Mouse (Mus musculus): ENCODE measurements around the gene 4933414I15Rik. TPM values are rescaled to one million over a fixed set of nuclear protein-coding genes. Genes with fewer than 3 reads are reported as not detected.

The 4933414I15Rik gene
- polyA plus RNA-seq (2014; fragmentation: Nextera tagmentation; extraction: Ambion mirVana), result not detected in 2 replicates

DNA sequence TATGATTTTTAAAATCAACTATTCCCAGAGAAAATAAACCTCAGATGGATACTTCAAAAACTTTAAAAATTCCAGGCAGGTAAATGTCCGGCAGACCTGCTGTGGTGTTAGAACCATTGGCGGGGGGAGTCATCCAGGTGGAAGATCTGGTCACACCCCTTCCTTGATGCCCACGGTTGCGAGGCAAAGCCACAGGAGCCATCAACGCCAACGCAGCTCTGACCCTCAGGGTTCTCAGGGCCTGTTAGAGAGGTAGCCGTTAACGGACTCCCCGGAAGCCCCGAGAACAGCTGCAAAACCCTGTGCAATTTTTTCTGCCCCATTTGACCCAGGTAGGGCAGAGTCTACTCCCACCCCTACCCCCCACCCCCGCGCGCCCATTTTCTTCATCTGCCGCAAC, at the start of gene 4933414I15Rik:
TSS of gene 4933414I15Rik (minus strand) at position 260 of the 400 bp plus-strand sequence.
- WGBS, result 80% methylated on average over 14 of the region's 14 CpGs
- no peak within 1 kb of the TSS for H3K4me2 ChIP-seq (replicated peaks; ENCODE audit: low read depth, low read length)
- DNase-seq (ENCODE audit: low spot score) (no peak), ATAC-seq (ENCODE audit: low FRiP score) (no peak)
- no peaks in the 10 kb centered on the region for H3K36me3 ChIP-seq (ENCODE audit: control insufficient read depth, insufficient read depth, low read length)
- no peak within 1 kb of the TSS for H3K27ac ChIP-seq (ENCODE audit: low read depth, low read length)
- no peaks in the 10 kb centered on the region for H3K4me1 ChIP-seq (replicated peaks; ENCODE audit: control insufficient read depth, insufficient read depth, low read length)
- H3K9me3 ChIP-seq (ENCODE audit: control insufficient read depth, low read length), result no peaks in the 10 kb centered on the region
- no peaks in the 10 kb centered on the region for H3K27me3 ChIP-seq (ENCODE audit: control insufficient read depth, insufficient read depth, low read length)
- no peak within 1 kb of the TSS for H3K9ac ChIP-seq (ENCODE audit: low read depth, low read length)
- no peak within 1 kb of the TSS for H3K4me3 ChIP-seq (ENCODE audit: low read depth, low read length)

DNA sequence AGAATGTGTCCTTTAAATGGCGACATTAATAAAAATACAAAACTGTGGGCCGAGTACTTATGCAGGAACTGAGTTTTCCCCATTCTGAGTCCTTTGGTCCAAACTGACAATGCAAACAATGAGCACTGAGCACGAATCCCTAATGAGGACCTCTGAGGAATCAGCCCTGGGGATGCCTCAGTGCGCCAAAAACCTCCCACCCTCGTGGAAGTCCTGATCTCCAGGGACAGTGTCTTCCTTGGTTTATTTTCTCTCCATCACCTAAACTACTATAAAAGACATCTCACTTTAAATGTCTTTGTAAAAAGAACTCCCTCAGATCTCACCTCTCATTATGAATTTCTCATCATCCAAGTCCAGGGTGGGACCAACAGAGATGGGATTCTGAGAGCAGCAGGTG, 38.1 kb upstream of the 4933414I15Rik start, which contains the start of gene Olfr1377:
TSS of gene Olfr1377 (plus strand) at position 301 of the 400 bp plus-strand sequence.
- no peak within 1 kb of the TSS for H3K4me2 ChIP-seq (replicated peaks; ENCODE audit: low read depth, low read length)
- H3K9ac ChIP-seq (ENCODE audit: low read depth, low read length), result no peak within 1 kb of the TSS
- H3K9me3 ChIP-seq (ENCODE audit: control insufficient read depth, low read length), result no peaks in the 10 kb centered on the region
- H3K4me1 ChIP-seq (replicated peaks; ENCODE audit: control insufficient read depth, insufficient read depth, low read length), result no peaks in the 10 kb centered on the region
- no peak within 1 kb of the TSS for H3K4me3 ChIP-seq (ENCODE audit: low read depth, low read length)
- no peak for ATAC-seq (ENCODE audit: low FRiP score)
- no peak within 1 kb of the TSS for H3K27ac ChIP-seq (ENCODE audit: low read depth, low read length)
- 73% methylated on average over 5 of the region's 5 CpGs for WGBS
- H3K27me3 ChIP-seq (ENCODE audit: control insufficient read depth, insufficient read depth, low read length), result no peaks in the 10 kb centered on the region
- no peaks in the 10 kb centered on the region for H3K36me3 ChIP-seq (ENCODE audit: control insufficient read depth, insufficient read depth, low read length)
- DNase-seq (ENCODE audit: low spot score), result no peak

DNA sequence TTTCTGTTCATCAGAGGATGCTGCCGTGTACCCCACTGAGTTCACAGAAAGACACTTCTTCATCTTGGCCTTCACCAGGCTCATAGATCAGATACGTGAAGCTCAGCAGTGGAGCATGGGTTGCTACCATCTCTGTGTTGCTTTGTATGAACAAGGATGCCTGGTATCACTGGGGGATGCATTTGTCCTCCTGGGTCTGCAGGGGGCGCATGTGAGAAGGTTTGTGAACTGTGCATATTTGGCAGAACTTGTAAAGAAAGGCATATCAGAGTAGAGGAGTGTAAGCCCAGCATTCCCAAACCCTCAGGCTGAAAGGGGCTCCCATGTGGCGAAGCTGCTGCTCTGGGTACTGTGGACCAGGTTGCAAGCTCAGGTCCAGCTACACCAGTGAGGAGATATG, 33.7 kb upstream of the 4933414I15Rik start:
- no peak overlapping the region for H3K9ac ChIP-seq (ENCODE audit: low read depth, low read length)
- 77% methylated on average over 4 of the region's 4 CpGs for WGBS
- peak; percentile 17 for DNase-seq (ENCODE audit: low spot score)

DNA sequence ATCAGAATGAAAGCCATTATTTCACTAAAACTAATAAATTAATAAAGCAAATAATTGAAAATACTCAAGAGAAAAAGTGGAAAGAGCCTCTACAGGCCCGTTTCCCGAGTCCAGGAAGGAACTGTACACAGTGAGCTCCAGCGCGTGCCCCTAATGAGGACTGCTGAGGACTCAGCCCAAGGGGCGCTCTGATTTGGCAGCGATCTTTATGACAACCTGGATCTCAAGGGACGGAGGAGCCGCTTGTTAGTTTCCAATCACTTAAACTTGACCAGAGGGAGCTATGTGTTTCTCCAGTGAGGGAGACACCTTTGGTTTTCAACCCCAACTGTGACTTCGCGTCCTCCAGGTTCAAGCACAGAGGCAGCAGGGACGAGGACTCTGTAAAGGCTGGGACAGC, 22.7 kb upstream of the 4933414I15Rik start, which contains the start of gene Olfr1378:
TSS of gene Olfr1378 (plus strand) at position 301 of the 400 bp plus-strand sequence.
- WGBS, result 87% methylated on average over 11 of the region's 11 CpGs
- no peak within 1 kb of the TSS for H3K27ac ChIP-seq (ENCODE audit: low read depth, low read length)
- no peak for DNase-seq (ENCODE audit: low spot score)
- no peaks in the 10 kb centered on the region for H3K27me3 ChIP-seq (ENCODE audit: control insufficient read depth, insufficient read depth, low read length)
- no peak for ATAC-seq (ENCODE audit: low FRiP score)
- H3K4me2 ChIP-seq (replicated peaks; ENCODE audit: low read depth, low read length), result no peak within 1 kb of the TSS
- H3K36me3 ChIP-seq (ENCODE audit: control insufficient read depth, insufficient read depth, low read length), result no peaks in the 10 kb centered on the region
- no peaks in the 10 kb centered on the region for H3K4me1 ChIP-seq (replicated peaks; ENCODE audit: control insufficient read depth, insufficient read depth, low read length)
- no peaks in the 10 kb centered on the region for H3K9me3 ChIP-seq (ENCODE audit: control insufficient read depth, low read length)
- H3K4me3 ChIP-seq (ENCODE audit: low read depth, low read length), result no peak within 1 kb of the TSS
- no peak within 1 kb of the TSS for H3K9ac ChIP-seq (ENCODE audit: low read depth, low read length)

More for the DNA sequence above, 33.7 kb upstream of the 4933414I15Rik start:
- Histone ChIP-seq H3K27me3 (ENCODE audit: control insufficient read depth, insufficient read depth, low read length) (no peaks in the 10 kb centered on the region), H3K4me3 (ENCODE audit: low read depth, low read length) (no peak overlapping the region), H3K36me3 (ENCODE audit: control insufficient read depth, insufficient read depth, low read length) (no peaks in the 10 kb centered on the region), H3K4me2 (replicated peaks; ENCODE audit: low read depth, low read length) (no peak overlapping the region), H3K27ac (ENCODE audit: low read depth, low read length) (no peak overlapping the region), H3K9me3 (ENCODE audit: control insufficient read depth, low read length) (no peaks in the 10 kb centered on the region), H3K4me1 (replicated peaks; ENCODE audit: control insufficient read depth, insufficient read depth, low read length) (no peaks in the 10 kb centered on the region)
- ATAC-seq (ENCODE audit: low FRiP score), result no peak

DNA sequence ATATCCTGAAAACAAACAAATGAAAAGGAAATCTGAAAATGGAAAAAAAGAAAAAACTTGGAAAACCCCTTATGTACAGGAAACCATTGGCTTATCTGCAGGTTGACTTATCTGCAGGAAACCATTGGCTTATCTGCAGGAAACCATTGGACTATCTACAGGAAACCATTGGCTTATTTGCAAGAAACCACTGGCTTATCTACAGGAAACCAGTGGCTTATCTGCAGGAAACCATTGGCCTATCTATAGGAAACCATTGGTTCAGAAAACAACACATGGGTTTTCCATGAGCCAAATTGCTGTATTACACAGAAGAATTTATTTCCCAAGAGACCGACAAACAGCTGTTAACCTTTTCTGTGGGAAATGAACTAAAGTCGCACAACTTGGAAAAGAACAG, 21.3 kb upstream of the 4933414I15Rik start:
- Histone ChIP-seq H3K4me3 (ENCODE audit: low read depth, low read length) (no peak overlapping the region), H3K27ac (ENCODE audit: low read depth, low read length) (no peak overlapping the region), H3K4me2 (replicated peaks; ENCODE audit: low read depth, low read length) (no peak overlapping the region), H3K36me3 (ENCODE audit: control insufficient read depth, insufficient read depth, low read length) (no peaks in the 10 kb centered on the region), H3K4me1 (replicated peaks; ENCODE audit: control insufficient read depth, insufficient read depth, low read length) (no peaks in the 10 kb centered on the region), H3K9ac (ENCODE audit: low read depth, low read length) (no peak overlapping the region), H3K27me3 (ENCODE audit: control insufficient read depth, insufficient read depth, low read length) (no peaks in the 10 kb centered on the region), H3K9me3 (ENCODE audit: control insufficient read depth, low read length) (no peaks in the 10 kb centered on the region)
- DNase-seq (ENCODE audit: low spot score) (no peak), ATAC-seq (ENCODE audit: low FRiP score) (no peak)
- WGBS, result 97% methylated on average over 2 of the region's 2 CpGs

DNA sequence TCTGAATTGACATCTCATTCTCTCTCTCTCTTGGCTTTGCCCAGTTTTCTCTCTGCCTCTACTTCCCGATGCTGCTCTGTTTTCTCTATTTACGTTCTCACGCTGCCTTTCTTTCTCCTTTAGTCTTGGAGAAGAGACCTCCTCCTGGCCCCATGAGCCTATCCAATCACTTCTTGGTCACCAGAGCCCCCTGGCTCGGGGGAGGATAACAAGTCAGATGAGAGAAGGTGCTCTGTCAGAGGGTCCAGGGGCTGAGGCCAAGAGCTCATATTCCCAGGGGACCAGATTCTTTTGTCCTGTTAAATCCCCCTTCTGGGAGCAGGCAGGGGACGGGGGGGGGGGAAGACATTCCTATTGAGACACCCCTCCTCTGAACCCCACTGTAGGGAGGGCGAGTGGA, 10.1 kb upstream of the 4933414I15Rik start, which contains the start of gene Prop1:
TSS of gene Prop1 (minus strand) at position 101 of the 400 bp plus-strand sequence.
- H3K36me3 ChIP-seq (ENCODE audit: control insufficient read depth, insufficient read depth, low read length), result no peaks in the 10 kb centered on the region
- no peaks in the 10 kb centered on the region for H3K27me3 ChIP-seq (ENCODE audit: control insufficient read depth, insufficient read depth, low read length)
- no peaks in the 10 kb centered on the region for H3K4me1 ChIP-seq (replicated peaks; ENCODE audit: control insufficient read depth, insufficient read depth, low read length)
- H3K9me3 ChIP-seq (ENCODE audit: control insufficient read depth, low read length), result no peaks in the 10 kb centered on the region
- 68% methylated on average over 6 of the region's 6 CpGs for WGBS
- H3K4me3 ChIP-seq (ENCODE audit: low read depth, low read length), result no peak within 1 kb of the TSS
- DNase-seq (ENCODE audit: low spot score) (no peak), ATAC-seq (ENCODE audit: low FRiP score) (no peak)
- no peak within 1 kb of the TSS for H3K4me2 ChIP-seq (replicated peaks; ENCODE audit: low read depth, low read length)
- no peak within 1 kb of the TSS for H3K27ac ChIP-seq (ENCODE audit: low read depth, low read length)
- no peak within 1 kb of the TSS for H3K9ac ChIP-seq (ENCODE audit: low read depth, low read length)

DNA sequence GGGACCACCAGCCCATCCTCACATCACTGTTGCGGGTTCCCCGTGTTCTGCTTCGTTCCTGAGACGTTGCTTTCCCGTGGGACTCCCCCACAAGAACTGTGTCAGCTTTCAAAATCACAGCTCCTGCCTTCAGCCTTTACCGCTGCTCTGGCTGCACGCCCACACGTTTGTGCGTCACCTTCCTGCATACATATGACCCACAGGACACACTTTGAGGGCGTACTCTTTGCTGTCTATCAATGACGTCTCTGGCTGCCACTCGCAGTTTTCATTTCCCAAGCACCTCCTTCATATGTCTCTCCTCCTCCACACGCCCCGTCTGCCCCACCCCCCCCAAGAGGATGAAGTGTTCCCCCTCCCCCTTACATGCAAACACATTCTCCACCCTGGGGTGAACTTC, 8.7 kb upstream of the 4933414I15Rik start:
- H3K27ac ChIP-seq (ENCODE audit: low read depth, low read length), result no peak overlapping the region
- no peaks in the 10 kb centered on the region for H3K4me1 ChIP-seq (replicated peaks; ENCODE audit: control insufficient read depth, insufficient read depth, low read length)
- no peak for DNase-seq (ENCODE audit: low spot score)
- no peaks in the 10 kb centered on the region for H3K9me3 ChIP-seq (ENCODE audit: control insufficient read depth, low read length)
- H3K9ac ChIP-seq (ENCODE audit: low read depth, low read length), result no peak overlapping the region
- WGBS, result 78% methylated on average over 14 of the region's 14 CpGs
- H3K36me3 ChIP-seq (ENCODE audit: control insufficient read depth, insufficient read depth, low read length), result no peaks in the 10 kb centered on the region
- no peak overlapping the region for H3K4me2 ChIP-seq (replicated peaks; ENCODE audit: low read depth, low read length)
- no peak for ATAC-seq (ENCODE audit: low FRiP score)
- no peak overlapping the region for H3K4me3 ChIP-seq (ENCODE audit: low read depth, low read length)
- no peaks in the 10 kb centered on the region for H3K27me3 ChIP-seq (ENCODE audit: control insufficient read depth, insufficient read depth, low read length)

DNA sequence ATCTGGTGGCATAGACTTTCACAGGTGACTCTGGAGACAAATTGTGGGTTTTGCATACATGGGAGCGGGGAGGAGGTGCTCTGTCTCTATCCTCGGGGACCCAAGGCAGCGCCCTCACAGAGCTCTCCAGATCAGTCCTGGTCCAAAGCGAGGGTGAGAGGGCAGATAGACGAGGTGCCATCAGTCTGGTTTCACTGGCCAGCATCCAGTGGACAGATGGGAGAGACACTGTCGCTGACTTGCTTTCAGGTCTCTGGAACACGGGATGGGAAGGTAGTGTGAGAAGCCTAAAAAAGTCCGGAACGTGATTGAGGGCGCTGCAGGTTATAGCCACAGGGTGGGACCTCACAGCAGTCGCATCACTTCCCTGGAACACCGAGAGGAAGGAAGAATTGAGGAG, 1.2 kb downstream of the 4933414I15Rik start:
- Histone ChIP-seq H3K4me3 (ENCODE audit: low read depth, low read length) (no peak overlapping the region), H3K27me3 (ENCODE audit: control insufficient read depth, insufficient read depth, low read length) (no peaks in the 10 kb centered on the region), H3K4me2 (replicated peaks; ENCODE audit: low read depth, low read length) (no peak overlapping the region), H3K9ac (ENCODE audit: low read depth, low read length) (no peak overlapping the region), H3K9me3 (ENCODE audit: control insufficient read depth, low read length) (no peaks in the 10 kb centered on the region), H3K4me1 (replicated peaks; ENCODE audit: control insufficient read depth, insufficient read depth, low read length) (no peaks in the 10 kb centered on the region), H3K27ac (ENCODE audit: low read depth, low read length) (no peak overlapping the region), H3K36me3 (ENCODE audit: control insufficient read depth, insufficient read depth, low read length) (no peaks in the 10 kb centered on the region)
- ATAC-seq (ENCODE audit: low FRiP score) (no peak), DNase-seq (ENCODE audit: low spot score) (no peak)
- 69% methylated on average over 12 of the region's 12 CpGs for WGBS

DNA sequence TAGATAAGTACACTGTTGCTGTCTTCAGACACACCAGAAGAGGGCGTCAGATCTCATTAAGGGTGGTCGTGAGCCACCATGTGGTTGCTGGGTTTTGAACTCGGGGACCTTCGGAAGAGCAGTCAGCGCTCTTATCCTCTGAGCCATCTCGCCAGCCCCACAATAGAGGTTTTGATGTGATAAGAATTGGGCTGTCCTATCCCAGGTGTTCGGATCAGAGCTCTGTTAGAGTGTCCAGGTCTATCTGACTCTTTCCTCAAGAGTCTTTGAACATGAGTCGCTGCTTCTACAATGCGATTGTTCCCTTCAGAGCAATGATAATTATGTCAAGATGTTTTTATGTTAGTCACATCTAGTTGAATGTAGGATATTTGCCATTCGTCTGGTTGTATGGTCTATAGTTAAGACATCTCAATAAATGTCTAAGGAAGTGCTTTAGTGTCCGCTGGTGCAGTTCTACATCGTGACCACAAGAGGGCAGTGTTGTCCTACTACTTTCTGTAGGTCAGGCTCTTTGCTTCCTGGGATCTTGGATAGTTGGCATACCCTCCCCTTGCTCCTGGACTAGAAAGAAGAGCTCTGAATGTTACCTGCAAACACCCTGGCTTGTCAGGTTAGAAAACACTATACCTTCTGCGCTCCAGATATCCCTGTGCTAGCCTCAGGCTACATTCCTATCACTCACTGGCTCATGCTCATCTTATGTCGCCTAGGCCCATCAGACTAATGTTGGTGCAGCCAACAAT, 3.8 kb downstream of the 4933414I15Rik start:
- Histone ChIP-seq H3K4me3 (ENCODE audit: low read depth, low read length) (no peak overlapping the region), H3K9ac (ENCODE audit: low read depth, low read length) (no peak overlapping the region), H3K4me2 (replicated peaks; ENCODE audit: low read depth, low read length) (no peak overlapping the region), H3K36me3 (ENCODE audit: control insufficient read depth, insufficient read depth, low read length) (no peaks in the 10 kb centered on the region), H3K27me3 (ENCODE audit: control insufficient read depth, insufficient read depth, low read length) (no peaks in the 10 kb centered on the region), H3K9me3 (ENCODE audit: control insufficient read depth, low read length) (no peaks in the 10 kb centered on the region), H3K27ac (ENCODE audit: low read depth, low read length) (no peak overlapping the region), H3K4me1 (replicated peaks; ENCODE audit: control insufficient read depth, insufficient read depth, low read length) (no peaks in the 10 kb centered on the region)
- DNase-seq (ENCODE audit: low spot score) (peak; percentile 81), ATAC-seq (ENCODE audit: low FRiP score) (no peak)
- WGBS, result 36% methylated on average over 14 of the region's 14 CpGs

All from hindbrain, embryonic 11.5 days (tissue).